Mouse (Mus musculus): ENCODE measurements around the gene Defb19.

Defb19 gene

GRCm38 (mm10) chr2:152586926-152587560 is 6.9 kb upstream of the Defb19 start:
- DNase-seq (ENCODE audit: low spot score), result no peak

GRCm38 (mm10) chr2:152580612-152581011 is 500 bp upstream of the Defb19 start:
- no peak for DNase-seq (ENCODE audit: low spot score)

- no peak for DNase-seq (ENCODE audit: low spot score)
Observed at GRCm38 (mm10) chr2:152573484-152573883, 6.6 kb downstream of the Defb19 start.

- DNase-seq (ENCODE audit: low spot score), result no peak
Observed at GRCm38 (mm10) chr2:152572114-152572794, 7.9 kb downstream of the Defb19 start, which contains the start of gene Defb21. TSS of gene Defb21 (plus strand) at chr2:152572744.

- no peak for DNase-seq (ENCODE audit: low spot score)
Observed at GRCm38 (mm10) chr2:152570313-152570712, 9.8 kb downstream of the Defb19 start.

- no peak for DNase-seq (ENCODE audit: low spot score)
Observed at GRCm38 (mm10) chr2:152569881-152570280, 10.2 kb downstream of the Defb19 start.

GRCm38 (mm10) chr2:152569038-152569437 is 11.1 kb downstream of the Defb19 start, which contains the start of gene Gm17416:
TSS of gene Gm17416 (plus strand) at chr2:152569338.
- DNase-seq (ENCODE audit: low spot score), result no peak

- no peak for DNase-seq (ENCODE audit: low spot score)
Observed at GRCm38 (mm10) chr2:152556655-152557054, 23.5 kb downstream of the Defb19 start.

- DNase-seq (ENCODE audit: low spot score), result no peak
Observed at GRCm38 (mm10) chr2:152553774-152554423, 26.2 kb downstream of the Defb19 start.

- no peak for DNase-seq (ENCODE audit: low spot score)
Observed at GRCm38 (mm10) chr2:152548124-152548523, 32.0 kb downstream of the Defb19 start.

GRCm38 (mm10) chr2:152544691-152545090 is 35.4 kb downstream of the Defb19 start:
- DNase-seq (ENCODE audit: low spot score), result no peak

GRCm38 (mm10) chr2:152543478-152543877 is 36.6 kb downstream of the Defb19 start:
- no peak for DNase-seq (ENCODE audit: low spot score)

- no peak for DNase-seq (ENCODE audit: low spot score)
Observed at GRCm38 (mm10) chr2:152542897-152543296, 37.2 kb downstream of the Defb19 start.

GRCm38 (mm10) chr2:152541979-152542378 is 38.1 kb downstream of the Defb19 start:
- DNase-seq (ENCODE audit: low spot score), result no peak

- no peak for DNase-seq (ENCODE audit: low spot score)
Observed at GRCm38 (mm10) chr2:152539944-152540710, 40.0 kb downstream of the Defb19 start, which contains the start of gene Defb29. TSS of gene Defb29 (minus strand) at chr2:152540098.
